Mouse (Mus musculus) midbrain, embryonic 16.5 days (tissue): ENCODE measurements around the gene Cdc42bpb. TPM values are rescaled to one million over a fixed set of nuclear protein-coding genes. Genes with fewer than 3 reads are reported as not detected.

ENCODE experiments used
- ATAC-seq: fragments of 200-750 bp; cut with Nextera tagmentation; 2 replicates; pipeline ENCODE4 v1.8.0; 2017; ENCODE audit warnings: moderate TSS enrichment
- H3K27ac ChIP-seq: fragments of 300-500 bp; sonication (generic); 2 replicates; pipeline ENCODE4 v1.5.1; 2014; ENCODE audit warnings: mild to moderate bottlenecking, low read length, mixed read lengths
- H3K27me3 ChIP-seq: fragments of 300-500 bp; sonication (generic); 2 replicates; pipeline ENCODE4 v1.6.1; 2014; ENCODE audit warnings: low read depth, low read length, mixed read lengths; ENCODE audit not compliant: control insufficient read depth, insufficient read depth
- H3K36me3 ChIP-seq: fragments of 300-500 bp; sonication (generic); 2 replicates; pipeline ENCODE4 v1.6.1; 2014; ENCODE audit warnings: mild to moderate bottlenecking, low read length, moderate library complexity, mixed read lengths; ENCODE audit not compliant: control insufficient read depth, insufficient read depth
- H3K4me1 ChIP-seq: fragments of 300-500 bp; sonication (generic); 2 replicates; pipeline ENCODE4 v1.6.1; 2014; ENCODE audit warnings: mild to moderate bottlenecking, low read length, mixed read lengths; ENCODE audit not compliant: control insufficient read depth, insufficient read depth
- H3K4me2 ChIP-seq: fragments of 300-500 bp; sonication (generic); 2 replicates; pipeline ENCODE4 v1.6.1; 2014; ENCODE audit warnings: mild to moderate bottlenecking, low read length, mixed read lengths
- H3K4me3 ChIP-seq: fragments of 300-500 bp; sonication (generic); 2 replicates; pipeline ENCODE4 v1.5.1; 2014; ENCODE audit warnings: low read depth, mild to moderate bottlenecking, low read length, moderate library complexity, mixed read lengths
- H3K9ac ChIP-seq: fragments of 300-500 bp; sonication (generic); 2 replicates; pipeline ENCODE4 v1.6.1; 2014; ENCODE audit warnings: low read depth, low read length, mixed read lengths
- H3K9me3 ChIP-seq: fragments of 300-500 bp; sonication (generic); replicated peaks from 2 replicates; pipeline ENCODE4 v1.6.1; 2014; ENCODE audit warnings: mild to moderate bottlenecking, low read length, mixed read lengths; ENCODE audit not compliant: control insufficient read depth, poor library complexity, severe bottlenecking
- WGBS: fragments of 180-500 bp; shearing (Covaris S2); extraction: QIAGEN DNeasy Blood & Tissue Kit; methylation state at CpG from one replicate; pipeline ENCODE4 v1.1.7; 2014; 5-methylcytosine and 5-hydroxymethylcytosine counted together
- polyA plus RNA-seq: library from polyadenylated mRNA; unstranded; fragments of >200 nt; fragmentation: Nextera tagmentation; extraction: Ambion mirVana; gene quantifications from 2 replicates; pipeline ENCODE4 v1.2.1, GENCODE M21; 2015

The Cdc42bpb gene
- polyA plus RNA-seq, 1 experiment from 2014 or later: 40.2 TPM

DNA sequence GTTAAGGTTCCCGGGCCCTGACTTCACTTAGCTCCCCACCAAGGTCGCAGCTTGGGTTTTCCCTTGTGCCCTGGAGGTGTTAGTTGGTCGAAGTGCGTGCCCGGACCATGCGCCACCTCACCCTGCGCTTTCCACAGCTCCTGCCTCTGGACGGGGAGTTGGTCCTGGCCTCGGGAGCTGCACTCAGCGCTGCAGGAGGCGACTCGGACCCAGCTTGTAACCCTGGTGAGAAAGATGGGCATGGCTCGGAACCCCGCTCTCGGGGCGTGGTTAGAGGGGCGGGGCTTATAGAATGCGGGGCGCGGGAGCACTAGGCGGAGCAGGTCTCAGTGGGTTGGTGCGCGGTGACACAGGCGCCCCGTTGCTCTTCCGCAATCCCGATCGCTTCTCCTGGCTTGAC lies 103.5 kb downstream of the Cdc42bpb start:
- ATAC-seq: peak; percentile 34; the same call in 1 of the 2 replicates
- H3K4me1 ChIP-seq: peaks cover 13% of the 10 kb centered on the region
- H3K9me3 ChIP-seq: 0 out of 2 replicates have a peak, but pooled peaks cover 1% of the 10 kb centered on the region
- H3K4me3 ChIP-seq: peak overlapping the region; percentile 49
- H3K9ac ChIP-seq: peak overlapping the region; percentile 66
- 4% methylated on average over 28 of the region's 28 CpGs for WGBS
- no peaks in the 10 kb centered on the region for H3K36me3 ChIP-seq
- H3K4me2 ChIP-seq: peak overlapping the region; percentile 74
- H3K27me3 ChIP-seq: peaks cover 76% of the 10 kb centered on the region
- H3K27ac ChIP-seq: no peak overlapping the region

DNA sequence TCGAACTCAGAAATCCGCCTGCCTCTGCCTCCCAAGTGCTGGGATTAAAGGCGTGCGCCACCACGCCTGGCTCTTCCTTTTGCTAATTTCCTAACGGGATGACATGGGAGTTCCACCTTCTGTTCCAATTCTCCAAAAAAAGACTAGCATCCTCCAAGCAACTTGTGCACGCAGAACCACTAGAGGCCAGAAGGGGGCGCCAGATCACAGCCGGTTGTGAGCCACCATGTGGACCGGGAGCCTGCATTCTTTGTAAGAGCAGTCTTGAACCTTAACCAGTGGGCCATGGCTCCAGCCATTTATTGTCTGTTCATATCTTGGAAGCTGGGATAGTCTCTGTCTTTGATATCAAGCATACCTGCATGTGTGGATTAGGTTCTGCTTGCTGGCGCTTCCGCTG lies 105.1 kb downstream of the Cdc42bpb start:
- 16% methylated on average over 12 of the region's 12 CpGs for WGBS
- no peak overlapping the region for H3K4me3 ChIP-seq
- no peak for ATAC-seq
- H3K36me3 ChIP-seq: no peaks in the 10 kb centered on the region
- no peaks in the 10 kb centered on the region for H3K9me3 ChIP-seq
- H3K27ac ChIP-seq: no peak overlapping the region
- H3K27me3 ChIP-seq: peaks cover 76% of the 10 kb centered on the region
- peaks cover 13% of the 10 kb centered on the region for H3K4me1 ChIP-seq
- H3K4me2 ChIP-seq: no peak overlapping the region
- H3K9ac ChIP-seq: no peak overlapping the region

DNA sequence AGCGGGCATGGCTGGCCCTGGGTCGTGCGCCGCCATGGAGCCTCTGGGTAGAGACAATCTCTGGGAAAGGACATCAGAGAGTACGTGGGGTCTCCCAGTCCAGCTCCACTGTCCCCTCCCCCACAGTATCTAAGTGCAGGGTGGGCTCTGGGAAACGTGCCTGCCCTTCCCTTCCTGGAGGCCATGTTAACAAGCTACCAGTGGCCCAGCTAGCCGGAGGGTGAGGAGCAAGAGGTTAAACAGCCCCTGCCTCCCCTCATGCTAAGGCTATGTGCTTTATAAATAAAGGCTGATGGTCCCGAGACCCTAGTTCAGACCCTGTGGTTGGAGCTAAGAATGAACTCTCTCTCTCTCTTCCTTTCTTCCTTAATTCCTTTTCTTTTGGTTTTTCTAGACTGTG lies 105.6 kb downstream of the Cdc42bpb start:
- no peaks in the 10 kb centered on the region for H3K36me3 ChIP-seq
- peaks cover 73% of the 10 kb centered on the region for H3K27me3 ChIP-seq
- no peak overlapping the region for H3K9ac ChIP-seq
- H3K4me1 ChIP-seq: peaks cover 13% of the 10 kb centered on the region
- no peak for ATAC-seq
- WGBS: 20% methylated on average over 8 of the region's 8 CpGs
- H3K4me2 ChIP-seq: no peak overlapping the region
- no peak overlapping the region for H3K4me3 ChIP-seq
- no peaks in the 10 kb centered on the region for H3K9me3 ChIP-seq
- H3K27ac ChIP-seq: no peak overlapping the region

DNA sequence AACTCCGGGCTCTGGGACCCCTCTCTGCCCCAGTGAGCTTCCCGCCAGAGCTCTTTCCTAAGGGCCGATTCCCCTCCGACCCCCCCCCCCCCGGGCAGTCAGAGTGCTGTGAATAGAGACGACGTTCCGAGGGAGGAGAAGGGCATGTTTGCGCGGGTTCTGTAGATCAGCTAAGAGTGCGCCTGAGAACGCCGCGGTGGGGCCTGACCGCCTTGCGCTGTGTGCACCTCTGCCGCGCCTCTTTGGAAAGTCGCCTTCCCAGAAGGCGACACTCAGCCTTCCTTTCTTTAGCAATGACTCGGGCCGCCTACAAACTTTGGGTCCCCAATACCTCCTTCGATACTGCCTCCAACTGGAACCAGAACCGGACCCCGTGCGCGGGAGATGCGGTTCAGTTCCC lies 106.1 kb downstream of the Cdc42bpb start:
- H3K9ac ChIP-seq: no peak overlapping the region
- H3K4me1 ChIP-seq: peaks cover 13% of the 10 kb centered on the region
- peaks cover 67% of the 10 kb centered on the region for H3K27me3 ChIP-seq
- WGBS: 5% methylated on average over 27 of the region's 28 CpGs
- no peak overlapping the region for H3K4me3 ChIP-seq
- H3K9me3 ChIP-seq: no peaks in the 10 kb centered on the region
- H3K4me2 ChIP-seq: no peak overlapping the region
- no peak overlapping the region for H3K27ac ChIP-seq
- H3K36me3 ChIP-seq: no peaks in the 10 kb centered on the region
- ATAC-seq: no peak

DNA sequence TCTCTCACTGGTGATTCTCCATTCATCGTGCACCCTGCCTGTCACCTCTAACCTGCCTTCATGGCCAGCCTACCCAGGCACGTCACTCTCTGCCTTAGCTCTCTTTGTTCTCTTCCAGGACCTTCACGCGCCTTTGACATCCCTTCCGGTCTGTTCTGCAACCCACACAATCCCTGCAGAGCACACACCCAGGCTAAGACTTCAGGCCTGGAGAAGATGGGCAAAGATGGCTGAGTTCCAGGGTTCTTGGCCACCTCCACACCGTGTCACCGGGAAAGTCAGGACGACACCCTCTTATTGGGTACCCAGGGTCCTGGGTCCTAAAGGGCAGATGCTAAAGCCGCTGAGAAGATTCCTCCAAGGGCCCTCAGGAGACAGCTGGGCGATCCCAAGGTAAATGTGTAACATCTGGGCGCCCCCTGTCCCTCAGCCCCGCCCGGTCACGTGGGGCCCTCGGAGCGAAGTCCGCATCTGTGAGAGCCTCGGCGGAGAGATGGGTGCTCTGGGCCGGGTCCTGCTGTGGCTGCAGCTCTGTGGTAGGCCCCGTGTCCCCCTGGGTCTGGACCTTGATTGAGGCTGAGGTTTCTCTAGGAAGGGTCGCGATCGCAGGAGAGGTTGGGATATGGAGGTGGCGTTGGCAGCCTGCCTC lies 106.8 kb downstream of the Cdc42bpb start, which contains the start of gene Amn:
TSS of gene Amn (plus strand) at position 467 of the 649 bp plus-strand sequence.
- no peak within 1 kb of the TSS for H3K9ac ChIP-seq
- H3K4me2 ChIP-seq: no peak within 1 kb of the TSS
- H3K27me3 ChIP-seq: peaks cover 61% of the 10 kb centered on the region
- no peak within 1 kb of the TSS for H3K4me3 ChIP-seq
- WGBS: 38% methylated on average over 25 of the region's 25 CpGs
- ATAC-seq: no peak
- H3K9me3 ChIP-seq: no peaks in the 10 kb centered on the region
- peaks cover 13% of the 10 kb centered on the region for H3K4me1 ChIP-seq
- H3K27ac ChIP-seq: no peak within 1 kb of the TSS
- H3K36me3 ChIP-seq: no peaks in the 10 kb centered on the region

DNA sequence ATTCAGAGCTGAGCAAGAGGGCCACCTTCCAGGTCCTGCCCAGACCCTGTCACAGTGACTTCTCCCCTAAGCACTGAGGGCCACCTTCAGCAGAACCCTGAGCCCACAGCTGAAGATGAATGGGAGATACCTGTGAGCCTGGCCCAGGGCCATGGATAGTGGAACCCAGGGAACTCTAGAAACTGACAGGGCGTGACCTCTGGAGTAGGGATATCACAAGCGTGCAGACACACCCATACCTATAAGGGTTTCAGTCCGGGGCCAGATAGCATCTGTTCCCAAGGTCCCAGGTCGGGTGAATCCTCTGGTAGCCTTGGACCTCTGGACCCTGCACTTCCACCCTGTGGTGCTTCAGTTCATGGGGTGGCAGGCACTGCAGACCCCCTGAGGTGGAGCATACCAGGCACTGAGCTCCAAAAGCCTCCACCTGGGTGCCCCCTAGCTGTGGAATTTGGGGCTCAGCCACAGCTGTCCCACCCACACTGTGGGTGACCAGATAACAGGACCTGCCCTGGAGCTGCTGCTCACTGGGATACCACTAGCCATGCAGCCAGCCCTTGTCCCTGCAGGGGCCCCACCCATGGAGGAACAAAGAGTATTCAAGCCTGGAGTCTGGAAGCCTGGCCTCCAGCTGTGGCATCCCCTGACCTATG lies 109.7 kb downstream of the Cdc42bpb start:
- no peak overlapping the region for H3K4me2 ChIP-seq
- ATAC-seq: no peak
- H3K36me3 ChIP-seq: peaks cover 4% of the 10 kb centered on the region; the same call in 1 of the 2 replicates
- no peaks in the 10 kb centered on the region for H3K4me1 ChIP-seq
- H3K9ac ChIP-seq: no peak overlapping the region
- H3K4me3 ChIP-seq: no peak overlapping the region
- no peak overlapping the region for H3K27ac ChIP-seq
- 75% methylated on average over 4 of the region's 4 CpGs for WGBS
- H3K9me3 ChIP-seq: no peaks in the 10 kb centered on the region
- H3K27me3 ChIP-seq: peaks cover 34% of the 10 kb centered on the region

DNA sequence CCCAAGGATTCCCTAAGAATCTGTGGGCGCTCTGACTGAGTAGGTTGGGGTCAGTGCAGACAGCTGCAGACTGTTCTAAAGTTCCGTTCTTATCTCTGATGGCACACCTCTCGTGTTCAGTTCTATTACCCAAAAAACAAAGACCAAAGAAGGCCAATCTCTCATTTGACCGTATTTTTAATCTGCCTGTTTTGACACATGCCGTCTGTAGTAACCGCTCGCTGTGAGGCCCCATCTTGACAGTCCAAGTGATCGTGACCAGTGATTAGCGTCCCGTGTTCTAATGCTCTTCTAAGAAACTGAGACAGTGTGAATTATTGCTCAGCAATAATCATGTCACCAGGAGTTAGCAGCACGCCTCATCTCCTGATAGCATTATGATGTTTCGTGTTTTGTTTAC lies 110.9 kb downstream of the Cdc42bpb start:
- no peaks in the 10 kb centered on the region for H3K4me1 ChIP-seq
- peaks cover 21% of the 10 kb centered on the region for H3K27me3 ChIP-seq
- no peak overlapping the region for H3K4me2 ChIP-seq
- no peaks in the 10 kb centered on the region for H3K9me3 ChIP-seq
- 71% methylated on average over 12 of the region's 12 CpGs for WGBS
- no peak overlapping the region for H3K9ac ChIP-seq
- no peak overlapping the region for H3K4me3 ChIP-seq
- ATAC-seq: no peak
- H3K27ac ChIP-seq: no peak overlapping the region
- peaks cover 5% of the 10 kb centered on the region; the same call in 1 of the 2 replicates for H3K36me3 ChIP-seq

DNA sequence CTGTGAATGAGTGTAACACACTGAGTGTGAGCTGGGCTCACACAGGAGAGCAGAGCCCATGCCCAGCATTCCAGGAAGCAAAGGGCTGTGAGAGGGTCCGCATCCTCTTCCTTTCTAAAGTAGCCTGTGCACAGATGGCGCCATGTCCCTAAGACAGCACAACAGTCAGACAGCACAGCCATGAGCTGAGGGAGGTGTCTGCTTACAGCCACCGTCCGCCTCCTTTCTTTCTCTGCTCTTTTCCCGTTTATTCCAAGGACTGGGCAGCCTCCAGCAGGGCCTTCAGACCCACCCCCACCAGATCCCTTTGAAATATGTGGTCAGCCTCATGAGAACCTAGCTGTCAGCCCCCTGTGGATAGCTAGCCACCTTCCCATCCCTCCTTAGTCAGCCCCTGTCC lies 112.3 kb downstream of the Cdc42bpb start:
- Histone ChIP-seq H3K27me3 (peaks cover 8% of the 10 kb centered on the region), H3K9me3 (no peaks in the 10 kb centered on the region)
- 63% methylated on average over 5 of the region's 5 CpGs for WGBS

DNA sequence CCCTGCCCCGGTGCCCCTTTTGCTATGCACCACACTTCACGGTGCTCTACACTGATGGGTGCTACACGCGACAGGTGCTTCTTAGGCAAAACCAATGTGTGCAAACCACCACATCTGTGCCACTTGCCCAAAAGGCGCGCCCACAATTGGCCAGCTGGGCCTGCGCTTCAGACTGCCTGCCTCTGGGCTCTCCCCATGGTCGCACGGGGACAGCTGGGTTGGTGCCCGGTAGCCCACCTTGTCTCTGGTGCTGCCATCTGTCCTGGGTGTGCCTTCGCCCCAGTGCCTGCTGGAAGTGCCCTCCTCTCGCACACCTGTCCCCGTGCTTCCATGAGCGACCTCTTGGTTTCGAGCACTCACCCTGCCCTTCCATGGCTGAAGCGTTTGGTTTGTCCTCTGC lies 113.9 kb downstream of the Cdc42bpb start:
- H3K4me2 ChIP-seq: no peak overlapping the region
- H3K4me1 ChIP-seq: no peaks in the 10 kb centered on the region
- no peak overlapping the region for H3K9ac ChIP-seq
- no peak overlapping the region for H3K4me3 ChIP-seq
- no peak overlapping the region for H3K27ac ChIP-seq
- peaks cover 14% of the 10 kb centered on the region; the same call in 1 of the 2 replicates for H3K36me3 ChIP-seq
- 96% methylated on average over 16 of the region's 16 CpGs for WGBS
- no peaks in the 10 kb centered on the region for H3K27me3 ChIP-seq
- no peaks in the 10 kb centered on the region for H3K9me3 ChIP-seq
- ATAC-seq: no peak

More for the DNA sequence above, 112.3 kb downstream of the Cdc42bpb start:
- H3K9ac ChIP-seq: no peak overlapping the region
- no peak for ATAC-seq
- H3K4me3 ChIP-seq: no peak overlapping the region
- H3K27ac ChIP-seq: no peak overlapping the region
- peaks cover 13% of the 10 kb centered on the region; the same call in 1 of the 2 replicates for H3K36me3 ChIP-seq
- no peak overlapping the region for H3K4me2 ChIP-seq
- H3K4me1 ChIP-seq: no peaks in the 10 kb centered on the region
